Mouse (Mus musculus): ENCODE measurements around the gene Exoc5. TPM values are rescaled to one million over a fixed set of nuclear protein-coding genes. Genes with fewer than 3 reads are reported as not detected.

Exoc5 gene
- 19.8 TPM for polyA plus RNA-seq (2017; shearing (Covaris generic))

DNA sequence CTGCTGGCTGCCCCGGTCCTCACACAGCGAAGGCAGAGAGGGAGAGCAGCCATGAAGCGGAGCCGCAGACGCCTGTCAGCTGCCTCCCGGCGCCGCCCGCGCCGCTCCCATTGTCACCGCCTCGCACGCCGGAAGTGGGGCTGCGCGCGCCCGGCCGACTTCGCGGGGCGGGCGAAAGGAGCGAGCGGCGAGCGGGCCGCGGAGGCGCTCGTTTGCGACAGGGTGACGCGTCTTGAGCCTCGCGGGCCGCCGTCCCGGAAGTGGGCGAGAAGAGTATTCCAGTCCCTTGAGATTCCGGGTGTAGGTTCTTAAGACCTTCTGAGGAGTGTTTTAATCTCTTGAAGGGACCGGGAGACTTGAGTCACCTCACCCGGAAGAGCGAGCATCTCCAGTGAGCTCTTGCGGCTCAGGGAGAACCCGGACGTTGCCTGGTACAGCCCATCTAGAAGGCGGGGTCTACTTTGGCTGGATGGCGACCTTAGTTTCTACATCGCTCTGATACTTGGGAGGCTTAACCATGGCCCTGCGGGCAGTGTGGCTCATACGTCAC is at the start of gene Exoc5:
TSS of gene Exoc5 (minus strand) at position 380 of the 550 bp plus-strand sequence.

GRCm38 (mm10) chr14:49065529-49066273 is 752 bp downstream of the Exoc5 start, which contains the start of gene Ap5m1:
Gene Ap5m1 (plus strand): TSS chr14:49066097.

Other genes starting within 250 kb of the Exoc5 start
- gene Ap5m1, start 556 bp downstream of the Exoc5 start, polyA plus RNA-seq (2017; shearing (Covaris generic)) = 66.4 TPM
- gene Naa30, start 105.6 kb upstream of the Exoc5 start, polyA plus RNA-seq (2017; shearing (Covaris generic)) = 3.3 TPM
- gene ccdc198, start 178.8 kb upstream of the Exoc5 start, polyA plus RNA-seq (2017; shearing (Covaris generic)) = 0.37 TPM